Mouse (Mus musculus): ENCODE data around the gene H2-M3.
A peak's percentile ranks its signal among the peaks of the same experiment; 100 is the strongest.
"Not testable (repeated sequence)": the region's sequence is repeated elsewhere in the genome, so short reads cannot be mapped to it uniquely, and the experiment has no call there.

H2-M3 gene

DNA sequence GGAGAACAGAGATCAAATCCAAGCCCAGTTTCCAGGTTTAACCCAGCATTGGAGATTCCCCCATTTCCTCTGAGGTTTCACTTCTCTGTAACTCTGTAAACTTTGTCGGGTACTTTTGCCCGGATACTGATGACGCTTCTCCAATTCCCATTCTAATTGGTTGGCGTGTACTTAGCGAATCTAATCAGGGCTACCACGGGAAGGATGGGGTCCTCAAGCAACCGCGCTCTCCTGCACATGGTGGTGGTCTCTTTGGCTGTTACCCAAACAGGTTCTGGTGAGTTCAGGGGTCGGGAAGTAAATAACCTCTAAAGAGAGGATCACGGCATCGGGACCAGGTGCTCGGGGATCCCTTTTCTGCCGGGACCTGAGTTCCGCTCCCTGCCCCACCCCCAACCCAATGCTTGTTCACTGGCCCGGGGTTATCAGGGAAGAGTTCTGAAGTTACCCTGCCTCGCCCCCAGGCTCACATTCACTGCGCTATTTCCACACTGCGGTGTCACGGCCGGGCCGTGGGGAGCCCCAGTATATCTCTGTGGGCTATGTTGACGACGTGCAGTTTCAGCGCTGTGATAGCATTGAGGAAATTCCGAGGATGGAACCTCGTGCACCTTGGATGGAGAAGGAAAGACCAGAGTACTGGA lies at the start of gene H2-M3:
Gene H2-M3 (plus strand): TSS at position 163 of the 644 bp plus-strand sequence.
- H3K4me1 ChIP-seq (replicated peaks; ENCODE audit: low read depth, low read length), result peaks cover 11% of the 10 kb centered on the region; the same call in 1 of the 2 replicates
- no peaks in the 10 kb centered on the region for H3K9me3 ChIP-seq (ENCODE audit: low read length)
- no peaks in the 10 kb centered on the region for H3K36me3 ChIP-seq (ENCODE audit: insufficient read depth, low read length)
- peaks cover 20% of the 10 kb centered on the region for H3K27me3 ChIP-seq (ENCODE audit: insufficient read depth, low read length)
- TF ChIP-seq NANOG (IDR thresholded peaks at IDR 0.05; ENCODE audit: borderline replicate concordance, low read length) (no peak), CTCF (conservative IDR thresholded peaks at IDR 0.05; ENCODE audit: low read length) (no peak), POU5F1 (IDR thresholded peaks at IDR 0.05; ENCODE audit: borderline replicate concordance, low read length) (no peak)
- H3K4me3 ChIP-seq (replicated peaks; ENCODE audit: low read length), result peak within 1 kb of the TSS; percentile 76

GRCm38 (mm10) chr17:37221879-37222278 lies 48.1 kb upstream of the H2-M3 start:
- Histone ChIP-seq H3K36me3 (ENCODE audit: insufficient read depth, low read length) (no peaks in the 10 kb centered on the region), H3K9me3 (ENCODE audit: low read length) (peaks cover 5% of the 10 kb centered on the region), H3K27me3 (ENCODE audit: insufficient read depth, low read length) (no peaks in the 10 kb centered on the region), H3K4me1 (replicated peaks; ENCODE audit: low read depth, low read length) (no peaks in the 10 kb centered on the region; the same call in 1 of the 2 replicates), H3K4me3 (replicated peaks; ENCODE audit: low read length) (no peak overlapping the region)
- no peak for TF ChIP-seq NANOG (IDR thresholded peaks at IDR 0.05; ENCODE audit: borderline replicate concordance, low read length)
- 0 out of 2 replicates have a peak, but pooled peaks have one; percentile 28 for TF ChIP-seq CTCF (conservative IDR thresholded peaks at IDR 0.05; ENCODE audit: low read length)
- no peak for TF ChIP-seq POU5F1 (IDR thresholded peaks at IDR 0.05; ENCODE audit: borderline replicate concordance, low read length)

DNA sequence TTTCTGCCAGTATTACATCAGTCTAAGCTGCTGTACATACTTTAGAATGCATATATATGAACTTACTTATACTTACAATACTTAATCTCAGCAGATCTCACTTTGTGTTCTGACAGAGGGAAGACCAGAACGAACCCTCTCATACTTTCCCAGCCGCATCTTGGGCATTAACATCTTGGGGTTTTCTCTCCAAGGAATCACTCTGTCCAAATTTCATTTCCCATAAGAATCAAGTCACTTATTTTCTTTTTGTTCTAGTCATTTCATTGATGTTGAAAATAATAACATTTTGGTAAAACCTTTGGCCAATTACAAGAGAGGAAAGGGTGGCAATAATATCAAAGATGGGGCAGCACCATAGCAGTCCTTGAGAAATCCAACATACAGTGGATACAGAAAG lies 32.8 kb upstream of the H2-M3 start, which contains the start of gene Olfr97:
Gene Olfr97 (minus strand): TSS at position 101 of the 400 bp plus-strand sequence.
- not testable (repeated sequence) for H3K36me3 ChIP-seq (ENCODE audit: insufficient read depth, low read length)

DNA sequence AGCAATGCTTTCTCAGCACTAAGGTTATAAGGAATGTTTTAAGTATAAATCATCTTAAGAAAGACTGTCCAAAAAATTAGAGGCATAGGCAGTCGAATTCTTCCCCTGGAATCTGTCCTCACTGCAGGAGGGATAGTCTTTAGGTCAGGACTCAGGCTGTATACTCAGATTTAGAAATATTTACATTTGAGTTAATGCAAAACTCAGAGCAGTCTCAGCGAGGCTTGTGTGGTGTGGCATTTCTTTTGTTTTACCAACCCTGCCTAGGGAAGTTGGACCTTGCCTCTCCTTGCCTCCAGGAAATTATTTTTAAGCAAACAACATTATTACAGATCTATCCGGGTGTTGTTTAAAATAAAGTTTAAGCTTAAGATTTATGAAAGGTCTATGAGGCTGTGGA lies 27.8 kb upstream of the H2-M3 start:
- H3K4me3 ChIP-seq (replicated peaks; ENCODE audit: low read length), result no peak overlapping the region
- peaks cover 22% of the 10 kb centered on the region for H3K4me1 ChIP-seq (replicated peaks; ENCODE audit: low read depth, low read length)
- H3K36me3 ChIP-seq (ENCODE audit: insufficient read depth, low read length), result no peaks in the 10 kb centered on the region
- H3K27me3 ChIP-seq (ENCODE audit: insufficient read depth, low read length), result no peaks in the 10 kb centered on the region
- peaks cover 26% of the 10 kb centered on the region for H3K9me3 ChIP-seq (ENCODE audit: low read length)
- TF ChIP-seq POU5F1 (IDR thresholded peaks at IDR 0.05; ENCODE audit: borderline replicate concordance, low read length) (no peak), NANOG (IDR thresholded peaks at IDR 0.05; ENCODE audit: borderline replicate concordance, low read length) (no peak), CTCF (conservative IDR thresholded peaks at IDR 0.05; ENCODE audit: low read length) (no peak)

More for the DNA sequence above, 32.8 kb upstream of the H2-M3 start, which contains the start of gene Olfr97:
- peaks cover 25% of the 10 kb centered on the region for H3K9me3 ChIP-seq (ENCODE audit: low read length)
- H3K27me3 ChIP-seq (ENCODE audit: insufficient read depth, low read length); H3K4me3 ChIP-seq (replicated peaks; ENCODE audit: low read length); H3K4me1 ChIP-seq (replicated peaks; ENCODE audit: low read depth, low read length): not testable (repeated sequence)

- H3K4me3 ChIP-seq (replicated peaks; ENCODE audit: low read length), result no peak overlapping the region
- no peaks in the 10 kb centered on the region for H3K36me3 ChIP-seq (ENCODE audit: insufficient read depth, low read length)
- H3K9me3 ChIP-seq (ENCODE audit: low read length), result peaks cover 6% of the 10 kb centered on the region
- no peaks in the 10 kb centered on the region for H3K27me3 ChIP-seq (ENCODE audit: insufficient read depth, low read length)
- H3K4me1 ChIP-seq (replicated peaks; ENCODE audit: low read depth, low read length), result peaks cover 22% of the 10 kb centered on the region
- TF ChIP-seq POU5F1 (IDR thresholded peaks at IDR 0.05; ENCODE audit: borderline replicate concordance, low read length), result no peak
- no peak for TF ChIP-seq CTCF (conservative IDR thresholded peaks at IDR 0.05; ENCODE audit: low read length)
- TF ChIP-seq NANOG (IDR thresholded peaks at IDR 0.05; ENCODE audit: borderline replicate concordance, low read length), result no peak
These were observed 23.3 kb upstream of the H2-M3 start for GRCm38 (mm10) chr17:37246715-37247114.

GRCm38 (mm10) chr17:37249460-37249859 lies 20.6 kb upstream of the H2-M3 start:
- H3K4me1 ChIP-seq (replicated peaks; ENCODE audit: low read depth, low read length), result peaks cover 22% of the 10 kb centered on the region
- H3K4me3 ChIP-seq (replicated peaks; ENCODE audit: low read length), result no peak overlapping the region
- no peaks in the 10 kb centered on the region for H3K9me3 ChIP-seq (ENCODE audit: low read length)
- no peaks in the 10 kb centered on the region for H3K36me3 ChIP-seq (ENCODE audit: insufficient read depth, low read length)
- H3K27me3 ChIP-seq (ENCODE audit: insufficient read depth, low read length), result no peaks in the 10 kb centered on the region
- no peak for TF ChIP-seq CTCF (conservative IDR thresholded peaks at IDR 0.05; ENCODE audit: low read length)
- no peak for TF ChIP-seq NANOG (IDR thresholded peaks at IDR 0.05; ENCODE audit: borderline replicate concordance, low read length)
- no peak for TF ChIP-seq POU5F1 (IDR thresholded peaks at IDR 0.05; ENCODE audit: borderline replicate concordance, low read length)

GRCm38 (mm10) chr17:37250544-37250943 lies 19.5 kb upstream of the H2-M3 start:
- Histone ChIP-seq H3K27me3 (ENCODE audit: insufficient read depth, low read length) (no peaks in the 10 kb centered on the region), H3K9me3 (ENCODE audit: low read length) (no peaks in the 10 kb centered on the region), H3K4me1 (replicated peaks; ENCODE audit: low read depth, low read length) (peaks cover 13% of the 10 kb centered on the region), H3K4me3 (replicated peaks; ENCODE audit: low read length) (no peak overlapping the region), H3K36me3 (ENCODE audit: insufficient read depth, low read length) (no peaks in the 10 kb centered on the region)
- no peak for TF ChIP-seq NANOG (IDR thresholded peaks at IDR 0.05; ENCODE audit: borderline replicate concordance, low read length)
- TF ChIP-seq POU5F1 (IDR thresholded peaks at IDR 0.05; ENCODE audit: borderline replicate concordance, low read length), result no peak
- TF ChIP-seq CTCF (conservative IDR thresholded peaks at IDR 0.05; ENCODE audit: low read length), result peak; percentile 43

DNA sequence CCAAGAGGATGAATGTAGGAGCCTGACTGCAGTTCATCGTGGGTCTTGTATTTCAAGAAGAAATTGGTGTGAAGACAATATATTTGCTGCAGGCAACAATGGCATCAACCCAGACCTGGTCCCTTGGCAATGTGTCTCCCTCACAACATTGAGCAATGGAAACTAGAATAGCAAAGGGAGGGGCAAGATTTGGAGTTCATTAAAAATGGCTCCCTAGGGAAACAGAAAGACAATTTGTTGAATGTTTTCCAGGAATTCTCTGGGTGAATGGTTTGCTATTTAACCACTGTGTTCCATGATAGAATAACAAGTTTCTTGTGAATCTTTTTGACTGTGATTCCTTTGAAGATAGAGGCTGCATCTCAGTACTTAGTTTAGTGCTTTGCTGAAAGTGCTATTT lies 6.4 kb upstream of the H2-M3 start, which contains the start of gene Olfr98:
Gene Olfr98 (minus strand): TSS at position 124 of the 400 bp plus-strand sequence.
- H3K4me1 ChIP-seq (replicated peaks; ENCODE audit: low read depth, low read length), result no peaks in the 10 kb centered on the region
- H3K9me3 ChIP-seq (ENCODE audit: low read length), result no peaks in the 10 kb centered on the region
- H3K27me3 ChIP-seq (ENCODE audit: insufficient read depth, low read length), result no peaks in the 10 kb centered on the region
- TF ChIP-seq CTCF (conservative IDR thresholded peaks at IDR 0.05; ENCODE audit: low read length), result no peak
- TF ChIP-seq POU5F1 (IDR thresholded peaks at IDR 0.05; ENCODE audit: borderline replicate concordance, low read length), result no peak
- TF ChIP-seq NANOG (IDR thresholded peaks at IDR 0.05; ENCODE audit: borderline replicate concordance, low read length), result no peak
- no peaks in the 10 kb centered on the region for H3K36me3 ChIP-seq (ENCODE audit: insufficient read depth, low read length)
- H3K4me3 ChIP-seq (replicated peaks; ENCODE audit: low read length), result no peak within 1 kb of the TSS

DNA sequence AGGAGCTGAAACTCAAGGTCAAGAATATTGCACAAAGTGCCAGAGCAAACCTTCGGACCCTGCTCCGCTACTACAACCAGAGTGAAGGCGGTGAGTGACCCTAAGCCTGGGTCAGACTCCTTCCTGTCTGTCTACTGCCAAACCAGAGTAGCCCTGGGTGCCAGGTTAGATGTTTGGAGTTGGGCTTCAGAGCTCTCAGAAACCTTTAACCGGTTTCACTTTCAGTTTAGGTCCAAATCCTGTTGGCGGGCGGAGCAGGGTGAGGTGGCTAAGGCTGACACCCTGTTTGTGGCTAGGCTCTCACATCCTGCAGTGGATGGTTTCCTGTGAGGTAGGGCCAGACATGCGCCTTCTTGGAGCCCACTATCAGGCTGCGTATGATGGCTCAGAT lies 677 bp downstream of the H2-M3 start:
- Histone ChIP-seq H3K36me3 (ENCODE audit: insufficient read depth, low read length) (no peaks in the 10 kb centered on the region), H3K27me3 (ENCODE audit: insufficient read depth, low read length) (peaks cover 20% of the 10 kb centered on the region), H3K4me3 (replicated peaks; ENCODE audit: low read length) (peak overlapping the region; percentile 76), H3K4me1 (replicated peaks; ENCODE audit: low read depth, low read length) (peaks cover 11% of the 10 kb centered on the region; the same call in 1 of the 2 replicates), H3K9me3 (ENCODE audit: low read length) (no peaks in the 10 kb centered on the region)
- no peak for TF ChIP-seq CTCF (conservative IDR thresholded peaks at IDR 0.05; ENCODE audit: low read length)

All from E14TG2a.4 (cell line).